Mouse (Mus musculus) heart, adult 2 months (tissue): ENCODE data around the gene C2cd5.

Experiments used
- CTCF ChIP-seq: fragments of 200-600 bp; IDR thresholded peaks from 2 replicates; pipeline ENCODE4 v1.8.1; 2022; ENCODE audit warnings: antibody characterized with exemption, mild to moderate bottlenecking, moderate library complexity
- EP300 ChIP-seq: fragments of 200-500 bp; IDR thresholded peaks from 2 replicates; pipeline ENCODE4 v1.6.1; 2011; ENCODE audit warnings: low read depth, low read length, control low read depth; ENCODE audit not compliant: insufficient read depth
- POLR2A ChIP-seq: fragments of 200-500 bp; IDR thresholded peaks from 2 replicates; pipeline ENCODE4 v1.6.1; 2011; ENCODE audit warnings: mild to moderate bottlenecking, low read depth, low read length, control low read depth; ENCODE audit not compliant: insufficient read depth

GRCm38 (mm10) chr6:143144556-143144955 lies 44.6 kb upstream of the C2cd5 start:
- TF ChIP-seq EP300 (no peak), POLR2A (no peak), CTCF (no peak)
